Mouse (Mus musculus) gastrocnemius, postnatal 25 days (tissue): ENCODE measurements around the gene Ifna11. TPM values are rescaled to one million over a fixed set of nuclear protein-coding genes. Genes with fewer than 3 reads are reported as not detected.

Experiments used
- DNase-seq: peaks from one replicate; pipeline ENCODE4 v3.0.0; 2022
- total RNA-seq, 2 experiments: library from RNA; stranded (reverse); gene quantifications; 1 replicate in 1 of 2; 2 replicates in 1 of 2; pipeline ENCODE4 v1.2.3; 2021

Gene Ifna11
- total RNA-seq, 2 experiments from 2014 or later: not detected

DNA sequence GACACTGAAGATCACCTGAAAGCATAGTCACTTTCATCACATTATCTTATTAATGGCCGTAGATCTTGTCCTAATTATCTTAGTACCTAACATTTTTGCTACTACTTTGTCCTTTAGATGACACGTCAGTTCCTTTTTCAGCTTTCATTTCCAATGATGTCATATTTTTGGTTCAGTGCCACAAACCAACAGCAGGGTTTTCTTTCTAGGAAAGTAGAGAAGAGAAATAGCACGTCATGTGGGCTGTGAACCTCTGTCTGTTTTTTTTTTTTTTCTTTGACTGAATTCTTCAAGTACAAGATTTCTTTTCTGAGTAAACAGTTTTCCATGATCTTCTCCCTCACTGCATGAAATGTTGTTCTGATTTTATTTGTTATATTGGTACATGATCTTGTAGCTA lies 20.3 kb downstream of the Ifna11 start:
- DNase-seq: no peak

DNA sequence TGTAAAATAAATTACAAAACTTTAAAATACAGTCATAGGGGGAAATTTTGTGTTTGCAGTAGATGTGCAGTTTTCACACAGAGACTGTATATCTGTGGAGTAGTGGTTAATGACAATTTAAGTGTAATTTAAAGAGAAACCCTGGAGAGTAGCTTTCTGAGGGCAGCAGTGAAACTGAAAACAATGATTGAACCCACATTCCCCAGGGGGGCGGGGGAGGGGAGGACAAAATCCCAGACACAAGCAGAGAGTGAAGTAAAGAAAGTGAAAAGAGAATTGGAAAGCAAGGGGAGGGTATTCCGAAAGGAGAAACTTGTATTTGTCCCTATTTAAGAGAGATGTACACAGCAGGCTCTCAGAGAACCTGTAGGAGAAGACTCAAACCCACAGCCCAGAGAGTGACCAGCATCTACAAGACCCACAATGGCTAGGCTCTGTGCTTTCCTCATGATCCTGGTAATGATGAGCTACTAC lies 21.7 kb downstream of the Ifna11 start, which contains the start of gene Ifna4:
Ifna4 (plus strand) TSS at position 424 of the 474 bp plus-strand sequence.
- DNase-seq: no peak

DNA sequence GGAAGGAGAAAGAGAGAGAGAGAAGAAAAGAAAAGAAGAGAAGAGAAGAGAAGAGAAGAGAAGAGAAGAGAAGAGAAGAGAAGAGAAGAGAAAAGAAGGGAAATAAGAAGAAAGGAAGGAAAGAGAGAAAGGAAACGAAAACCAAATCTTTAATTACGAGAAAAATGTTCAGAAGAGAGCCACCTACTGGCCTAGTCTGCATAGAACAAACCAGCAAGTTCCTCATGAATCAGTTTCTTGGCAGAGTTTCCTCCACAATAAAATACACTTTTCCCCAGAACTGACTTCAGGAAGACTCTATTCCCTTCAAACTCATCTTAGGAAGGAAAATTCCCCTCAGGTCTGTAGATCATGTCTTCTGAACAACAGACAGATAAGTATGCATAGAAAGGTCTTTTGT lies 25.6 kb downstream of the Ifna11 start:
- DNase-seq: no peak

DNA sequence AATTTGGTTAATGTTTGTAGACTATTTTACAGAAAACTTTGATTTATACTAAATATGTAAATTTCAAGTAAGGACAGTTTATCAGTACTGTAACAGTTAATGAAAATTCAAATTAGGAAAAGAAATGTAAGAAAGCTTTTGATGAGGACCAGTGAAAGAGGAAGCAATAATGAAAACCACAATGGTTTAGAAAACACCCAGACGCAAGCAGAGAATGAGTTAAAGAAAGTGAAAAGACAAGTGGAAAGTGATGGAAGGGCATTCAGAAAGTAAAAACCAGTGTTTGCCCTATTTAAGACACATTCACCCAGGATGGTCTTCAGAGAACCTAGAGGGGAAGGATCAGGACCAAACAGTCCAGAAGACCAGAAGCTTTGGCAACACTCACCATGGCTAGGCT lies 29.9 kb downstream of the Ifna11 start, which contains the start of gene Ifna1:
Ifna1 (plus strand) TSS at position 390 of the 400 bp plus-strand sequence.
- DNase-seq: no peak

DNA sequence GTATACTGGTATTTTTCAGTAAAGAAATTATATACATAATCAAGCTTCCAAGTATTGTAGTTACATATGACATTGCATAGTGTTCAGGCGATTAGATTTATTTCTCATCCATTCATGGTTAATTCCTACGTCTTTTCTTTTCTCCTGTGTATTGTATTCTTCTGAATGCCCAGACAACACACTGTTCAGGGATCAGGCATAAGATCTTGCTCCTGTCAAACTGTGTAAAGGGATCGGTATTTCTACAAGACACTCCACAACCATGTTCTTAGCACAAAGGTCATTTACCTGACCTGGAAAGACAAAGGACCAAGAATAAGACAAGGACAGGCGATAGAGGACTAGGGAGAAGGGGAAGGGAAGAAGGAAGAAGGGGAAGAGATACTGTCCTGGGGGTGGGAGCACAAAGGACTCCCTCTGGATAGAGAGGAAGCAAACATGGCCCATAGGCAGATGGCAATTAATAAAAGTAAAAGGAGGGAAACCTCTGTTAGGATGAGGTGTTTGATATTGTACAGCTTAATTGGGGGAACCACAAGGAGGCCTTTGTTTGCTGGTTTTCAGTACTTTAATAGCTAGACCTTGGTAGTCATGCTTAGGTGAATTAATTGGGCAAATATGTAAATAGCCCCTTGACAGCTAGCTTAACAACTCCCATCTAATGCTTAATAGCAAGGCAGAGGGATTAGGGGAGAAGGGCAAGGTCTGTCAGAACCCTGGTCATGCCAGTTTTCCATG lies 31.4 kb downstream of the Ifna11 start:
- no peak for DNase-seq

DNA sequence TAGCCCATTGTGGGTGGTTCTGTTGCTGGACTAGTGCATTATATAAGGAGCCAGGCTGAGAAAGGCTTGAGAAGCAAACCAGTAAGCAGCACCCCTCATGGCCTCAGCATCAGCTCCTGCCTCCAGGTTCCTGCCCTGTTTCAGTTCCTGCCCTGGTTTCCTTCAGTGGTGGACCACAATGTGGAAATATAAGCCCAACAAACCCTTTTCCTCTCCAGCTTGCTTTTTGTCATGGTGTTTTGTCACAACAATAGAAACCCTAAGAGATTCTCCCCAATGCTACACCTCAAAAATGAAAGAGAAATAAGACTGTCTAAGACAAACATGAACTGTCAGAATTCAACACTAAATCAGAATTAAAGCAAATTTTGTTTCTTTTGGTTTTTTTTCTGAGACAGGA lies 39.5 kb downstream of the Ifna11 start:
- DNase-seq: no peak

DNA sequence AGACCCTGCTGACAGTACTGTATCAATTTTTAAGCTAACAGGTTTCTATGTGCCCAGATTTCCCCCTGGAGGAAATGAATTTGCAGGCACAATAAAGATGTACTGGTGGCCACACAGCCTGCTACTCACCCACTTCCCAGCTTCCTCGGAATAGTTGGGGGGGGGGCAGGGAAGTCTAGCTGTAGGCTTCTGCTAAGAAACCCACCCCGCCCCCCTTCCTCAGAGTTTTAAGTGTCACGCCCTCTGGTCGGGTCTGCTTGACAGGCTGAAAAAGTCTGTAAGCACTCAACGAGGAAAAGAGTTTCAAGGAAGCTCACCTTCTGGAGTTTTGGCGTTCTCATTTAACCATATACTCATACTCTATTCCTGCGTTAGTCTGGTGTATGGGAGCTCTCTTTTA lies 43.5 kb downstream of the Ifna11 start:
- no peak for DNase-seq

DNA sequence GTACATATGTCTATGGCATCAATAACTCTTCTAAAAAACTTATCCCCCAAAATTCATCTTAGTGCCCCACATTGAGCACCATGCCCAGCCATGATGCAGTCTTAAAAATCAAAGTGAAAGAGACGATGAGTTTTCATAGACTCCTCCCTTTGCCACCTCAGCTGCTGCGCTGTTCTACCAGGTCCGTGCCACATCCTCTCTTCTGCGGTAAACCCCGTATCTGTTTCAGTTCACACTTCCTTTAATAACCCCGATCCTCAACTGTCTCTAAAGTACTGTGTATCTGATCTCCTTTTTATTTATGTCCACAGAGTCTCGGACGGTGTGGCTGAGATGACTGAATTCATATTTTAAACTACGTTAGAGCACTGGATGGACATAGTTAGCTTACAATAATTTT lies 44.8 kb downstream of the Ifna11 start:
- DNase-seq: no peak

DNA sequence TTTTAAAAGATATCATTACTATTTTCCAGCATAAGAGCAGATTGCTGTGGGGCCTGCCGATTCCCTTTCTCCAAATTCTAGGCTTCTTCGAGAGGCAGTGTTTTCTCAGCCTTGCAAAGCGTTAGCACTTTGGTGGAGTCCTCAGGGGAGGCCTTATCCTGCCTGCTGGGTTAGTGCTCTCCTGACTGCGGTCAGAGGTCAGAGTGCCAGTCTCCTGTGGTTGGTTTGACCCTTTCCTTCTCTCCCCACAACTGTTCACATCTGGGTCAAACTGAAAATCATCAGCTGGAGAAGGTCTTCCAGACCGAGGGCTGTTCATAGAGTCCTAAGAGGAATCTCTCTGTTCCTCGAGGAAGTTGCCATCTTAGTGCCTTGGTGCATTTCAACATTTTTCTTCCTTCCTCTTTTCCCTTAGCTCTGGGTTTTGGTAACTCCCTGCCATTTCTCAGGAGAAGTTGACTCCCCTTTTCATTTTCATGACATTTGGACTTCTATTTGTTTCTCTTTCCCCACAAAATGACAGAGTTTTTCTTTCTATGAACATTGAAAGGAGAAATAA lies 45.3 kb downstream of the Ifna11 start:
- DNase-seq: no peak

DNA sequence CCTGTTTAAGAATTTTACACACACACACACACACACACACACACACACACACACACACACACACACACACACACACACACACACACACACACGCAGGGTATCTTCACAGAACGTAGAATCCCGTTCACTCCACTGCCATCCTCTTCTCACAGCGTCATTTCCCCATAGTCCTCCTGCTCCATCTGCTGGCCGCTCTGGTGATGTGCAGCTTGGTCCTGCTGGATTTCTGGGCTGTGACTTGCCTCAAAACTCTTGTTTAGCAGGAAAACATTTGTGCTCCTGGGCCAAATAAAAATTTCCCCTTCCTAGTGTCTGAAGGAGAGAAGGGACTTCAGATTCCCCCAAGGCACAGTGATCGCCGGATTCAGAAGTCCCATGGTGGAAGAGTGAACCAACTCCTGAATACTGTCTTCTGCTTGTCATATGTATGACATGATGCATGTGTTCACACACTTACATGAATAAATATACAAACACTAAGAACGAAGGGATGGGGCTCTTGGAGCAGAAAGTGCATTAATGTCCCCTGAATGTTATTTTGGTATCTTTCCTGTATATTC lies 47.7 kb downstream of the Ifna11 start:
- peak; percentile 32 for DNase-seq

DNA sequence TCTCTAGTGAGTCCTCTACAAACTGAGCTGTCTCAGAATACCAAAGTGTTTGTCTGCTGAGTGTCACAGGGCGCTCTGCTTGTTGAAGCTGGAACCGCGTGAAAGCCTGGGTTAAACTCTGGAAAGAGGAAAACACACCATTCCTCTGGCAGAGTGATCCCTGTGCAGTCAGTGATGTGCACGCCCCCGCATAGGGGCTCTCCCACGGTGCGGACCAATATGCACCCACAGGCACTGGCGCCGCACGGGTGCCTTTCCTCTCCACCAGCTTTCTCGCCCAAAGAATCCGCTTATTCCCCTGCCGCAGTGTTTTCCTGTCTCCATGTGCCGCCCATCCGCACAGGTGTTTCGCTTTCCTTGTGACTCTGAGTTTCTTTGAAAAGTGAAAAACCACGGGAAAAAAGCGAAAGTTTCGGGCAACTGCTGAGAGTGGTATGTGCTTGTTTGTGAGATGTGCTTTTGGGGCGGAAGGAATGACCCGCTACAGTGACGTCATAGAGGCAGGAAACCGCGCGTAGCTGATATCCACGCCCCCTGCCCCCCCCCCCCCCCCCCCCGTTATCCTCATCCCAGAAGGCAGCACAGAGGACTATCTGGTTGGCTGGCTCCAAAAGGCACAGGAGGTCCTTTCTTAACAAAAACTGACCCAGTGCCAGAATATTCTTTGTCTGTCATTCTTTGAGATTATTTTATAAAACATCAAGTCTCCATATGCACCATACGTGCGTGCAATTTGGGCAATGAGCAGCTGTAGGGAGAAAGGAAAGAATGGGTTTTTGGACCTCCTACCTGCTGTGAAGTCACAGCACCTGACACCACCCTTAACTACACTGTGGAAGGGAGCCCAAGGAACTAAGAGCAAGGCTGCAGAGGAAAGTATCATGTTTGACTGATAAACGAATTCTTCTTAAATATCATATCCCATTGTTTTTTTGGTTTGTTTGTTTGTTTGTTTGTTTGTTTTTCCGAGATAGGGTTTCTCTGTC lies 48.5 kb downstream of the Ifna11 start:
- DNase-seq: no peak

Other genes with a start within 250 kb of the Ifna11 start
- not detected for gene Ifna14, start 248.2 kb upstream of the Ifna11 start, total RNA-seq
- not detected for gene Ifna9, start 227.6 kb upstream of the Ifna11 start, total RNA-seq
- gene Ifna12, start 216.6 kb upstream of the Ifna11 start, total RNA-seq: not detected
- not detected for gene C87499, start 185.5 kb upstream of the Ifna11 start, total RNA-seq
- not detected for gene Ifna13, start 175.5 kb upstream of the Ifna11 start, total RNA-seq
- gene Ifna16, start 143.0 kb upstream of the Ifna11 start, total RNA-seq: not detected
- gene Ifna2, start 136.0 kb upstream of the Ifna11 start, total RNA-seq: not detected
- gene Ifnab, start 128.6 kb upstream of the Ifna11 start, total RNA-seq: not detected
- under 1 TPM; 0.26 to 0.43 TPM for gene Gm26566, start 98.2 kb upstream of the Ifna11 start, total RNA-seq
- gene Klhl9, start 97.5 kb upstream of the Ifna11 start, total RNA-seq: 10 to 100 TPM; 45.1 to 47.2 TPM
- not detected for gene Gm13271, start 65.1 kb upstream of the Ifna11 start, total RNA-seq
- gene Gm13283, start 59.8 kb upstream of the Ifna11 start, total RNA-seq: not detected
- not detected for gene Gm13290, start 46.1 kb upstream of the Ifna11 start, total RNA-seq
- not detected for gene Gm13289, start 43.0 kb upstream of the Ifna11 start, total RNA-seq
- gene Gm13272, start 40.1 kb upstream of the Ifna11 start, total RNA-seq: not detected
- gene Ifnz, start 37.8 kb upstream of the Ifna11 start, total RNA-seq: not detected
- not detected for gene Gm13276, start 34.2 kb upstream of the Ifna11 start, total RNA-seq
- gene Gm13277, start 31.3 kb upstream of the Ifna11 start, total RNA-seq: not detected
- not detected for gene Gm13278, start 28.4 kb upstream of the Ifna11 start, total RNA-seq
- gene Gm13275, start 25.5 kb upstream of the Ifna11 start, total RNA-seq: not detected
- not detected for gene Gm13279, start 22.6 kb upstream of the Ifna11 start, total RNA-seq
- not detected for gene Gm13285, start 20.3 kb upstream of the Ifna11 start, total RNA-seq
- gene Gm13287, start 16.7 kb upstream of the Ifna11 start, total RNA-seq: not detected
- not detected for gene Gm13288, start 14.4 kb upstream of the Ifna11 start, total RNA-seq
- gene Ifna7, start 3.7 kb upstream of the Ifna11 start, total RNA-seq: not detected
- gene Ifna6, start 7.5 kb downstream of the Ifna11 start, total RNA-seq: not detected
- not detected for gene Ifna5, start 15.6 kb downstream of the Ifna11 start, total RNA-seq
- gene Ifna4, start 21.9 kb downstream of the Ifna11 start, total RNA-seq: not detected
- gene Ifna1, start 30.1 kb downstream of the Ifna11 start, total RNA-seq: not detected
- not detected for gene Ifne, start 60.2 kb downstream of the Ifna11 start, total RNA-seq